10 mouse cellular contexts compared by ENCODE assay signal in the genomic region with DNA sequence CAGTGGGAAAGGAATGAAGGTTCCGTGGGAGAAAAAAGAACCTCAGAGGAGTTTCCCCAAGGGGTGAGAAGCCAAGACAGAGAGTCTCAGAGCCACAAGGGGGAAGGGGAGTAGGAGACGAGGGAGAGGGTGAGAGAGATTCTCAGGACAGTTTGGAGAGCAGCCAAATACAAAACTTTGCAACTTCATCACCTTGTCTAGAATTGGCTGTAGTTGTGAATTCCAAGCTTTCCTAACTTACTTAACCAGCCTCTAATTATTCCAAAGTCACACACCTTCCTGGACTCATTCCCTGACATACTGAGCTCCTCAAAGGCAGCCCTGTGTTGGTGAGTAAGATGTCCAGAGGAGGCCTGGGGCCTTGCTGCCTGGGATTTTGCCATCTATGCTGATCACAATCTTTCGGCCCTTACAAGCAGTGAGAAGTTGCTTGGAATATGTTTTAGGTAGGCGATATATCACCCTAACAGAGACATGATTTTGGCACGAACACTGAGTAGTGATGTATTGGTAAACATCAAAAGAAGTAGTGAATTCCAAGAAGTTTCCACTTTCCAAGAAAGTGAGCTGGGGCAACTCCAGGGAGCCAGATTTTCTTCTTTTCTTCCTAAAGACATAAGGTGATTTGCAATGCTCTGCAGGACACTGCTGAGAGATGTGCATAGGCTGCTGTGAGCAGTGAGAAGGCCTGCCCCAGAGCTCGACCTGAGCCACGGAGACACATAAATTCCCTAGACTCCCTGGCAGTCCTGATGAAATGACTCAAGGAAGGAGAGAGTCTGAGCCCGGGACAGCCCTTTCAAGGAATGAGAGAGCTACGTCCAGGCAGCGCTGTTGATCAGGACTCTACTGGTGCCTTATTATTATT.
A peak's percentile ranks its signal among the peaks of the same experiment; 100 is the strongest.
DNase-seq lines count a peak whose midpoint lies in the region; ATAC-seq and TF ChIP-seq lines count a peak whose summit lies in the region.
"Had no signal": no experiment of that assay in that cellular context is flagged by ENCODE, and none has a peak within 500 bp of the region (broad histone marks: within the 10 kb centered on the region; RNA-seq: fewer than 3 reads in every experiment).

No protein-coding gene starts in this region.

- no peaks in the 10 kb centered on the region for H3K36me3 ChIP-seq in midbrain, embryonic 10.5 days
- no peaks in the 10 kb centered on the region for H3K36me3 ChIP-seq in midbrain, embryonic 13.5 days
- no peaks in the 10 kb centered on the region for H3K36me3 ChIP-seq in forebrain, postnatal 0 days (ENCODE audit: insufficient read depth)
- H3K36me3 ChIP-seq: heart, embryonic 12.5 days; liver, embryonic 12.5 days had no signal

- no peak for ATAC-seq in midbrain, embryonic 13.5 days
- peak; percentile 48 for ATAC-seq in forebrain, postnatal 0 days
- no peak for ATAC-seq in erythroid progenitor cell, adult 5-6 weeks (replicated peaks; ENCODE audit: low FRiP score, poor library complexity, severe bottlenecking)
- ATAC-seq: liver, embryonic 12.5 days had no signal

- H3K4me1 ChIP-seq in midbrain, embryonic 10.5 days, result peaks cover 34% of the 10 kb centered on the region
- peaks cover 29% of the 10 kb centered on the region for H3K4me1 ChIP-seq in midbrain, embryonic 13.5 days (replicated peaks)
- H3K4me1 ChIP-seq in forebrain, postnatal 0 days (ENCODE audit: insufficient read depth), result no peaks in the 10 kb centered on the region
- H3K4me1 ChIP-seq: liver, embryonic 12.5 days had no signal

- H3K27me3 ChIP-seq in midbrain, embryonic 10.5 days (ENCODE audit: low read depth, poor library complexity, severe bottlenecking), result no peaks in the 10 kb centered on the region
- no peaks in the 10 kb centered on the region for H3K27me3 ChIP-seq in midbrain, embryonic 13.5 days
- no peaks in the 10 kb centered on the region for H3K27me3 ChIP-seq in forebrain, postnatal 0 days (ENCODE audit: insufficient read depth, low read length)
- H3K27me3 ChIP-seq: heart, embryonic 12.5 days; liver, embryonic 12.5 days had no signal

- no peaks in the 10 kb centered on the region for H3K9me3 ChIP-seq in midbrain, embryonic 10.5 days (replicated peaks)
- no peaks in the 10 kb centered on the region for H3K9me3 ChIP-seq in midbrain, embryonic 13.5 days
- no peaks in the 10 kb centered on the region for H3K9me3 ChIP-seq in forebrain, postnatal 0 days (ENCODE audit: low read length)
- H3K9me3 ChIP-seq: heart, embryonic 12.5 days; liver, embryonic 12.5 days had no signal

- no peak overlapping the region for H3K9ac ChIP-seq in midbrain, embryonic 13.5 days (replicated peaks)
- no peak overlapping the region for H3K9ac ChIP-seq in forebrain, postnatal 0 days
- H3K9ac ChIP-seq: heart, embryonic 12.5 days; liver, embryonic 12.5 days had no signal

- 64% methylated on average over 10 of the region's 10 CpGs for WGBS in midbrain, embryonic 10.5 days
- WGBS in midbrain, embryonic 13.5 days, result 42% methylated on average over 10 of the region's 10 CpGs
- 49% methylated on average over 10 of the region's 10 CpGs for WGBS in forebrain, postnatal 0 days

- no peak overlapping the region for H3K4me3 ChIP-seq in midbrain, embryonic 10.5 days
- H3K4me3 ChIP-seq in midbrain, embryonic 13.5 days (replicated peaks), result no peak overlapping the region
- no peak overlapping the region for H3K4me3 ChIP-seq in forebrain, postnatal 0 days (ENCODE audit: low read depth, low read length)
- H3K4me3 ChIP-seq: heart, embryonic 12.5 days; liver, embryonic 12.5 days had no signal

- H3K27ac ChIP-seq in midbrain, embryonic 10.5 days (replicated peaks), result peak overlapping the region; percentile 2
- H3K27ac ChIP-seq in midbrain, embryonic 13.5 days, result no peak overlapping the region
- H3K27ac ChIP-seq in forebrain, postnatal 0 days (ENCODE audit: low read depth, low read length), result peak overlapping the region; percentile 54
- H3K27ac ChIP-seq: liver, embryonic 12.5 days had no signal

- TF ChIP-seq CTCF in forebrain, postnatal 0 days (IDR thresholded peaks at IDR 0.05; ENCODE audit: low read depth), result no peak

- peak; percentile 15 for DNase-seq in midbrain, embryonic 10.5 days (ENCODE audit: low spot score)
- peak; percentile 16 for DNase-seq in forebrain, postnatal 0 days
- DNase-seq in kidney, postnatal 36 days, result peak; percentile 19 to 35
- DNase-seq in embryo, embryonic 9.5 days (ENCODE audit: extremely low spot score), result no peak
- DNase-seq in gastrocnemius, postnatal 10 days, result no peak
- DNase-seq: cerebellum, adult 11 months had no signal

- H3K4me2 ChIP-seq in midbrain, embryonic 13.5 days (replicated peaks), result no peak overlapping the region
- no peak overlapping the region for H3K4me2 ChIP-seq in forebrain, postnatal 0 days (ENCODE audit: low read depth)
- H3K4me2 ChIP-seq: heart, embryonic 12.5 days; liver, embryonic 12.5 days had no signal

Comparison
In these comparisons a context has a peak if more than half of its experiments do, and no peak if none do; other contexts are left out.
1. DNase-seq: peak in midbrain, embryonic 10.5 days (single experiment), forebrain, postnatal 0 days (single experiment) and kidney, postnatal 36 days (2 of 2); none in embryo, embryonic 9.5 days (single experiment) and gastrocnemius, postnatal 10 days (single experiment).